Mouse (Mus musculus) bone marrow, adult 2 months (tissue): ENCODE results near the gene Ybey. TPM values are rescaled to one million over a fixed set of nuclear protein-coding genes. Genes with fewer than 3 reads are reported as not detected.

ENCODE experiments used
- H3K27ac ChIP-seq: fragments of 200-500 bp; 2 replicates; pipeline ENCODE4 v1.5.1; 2012; ENCODE audit warnings: low read depth, mild to moderate bottlenecking, control low read depth, inconsistent platforms, low read length; ENCODE audit not compliant: control insufficient read depth, poor library complexity, insufficient read depth
- H3K4me1 ChIP-seq: fragments of 200-500 bp; 2 replicates; pipeline ENCODE4 v1.6.1; 2011; ENCODE audit warnings: low read length; ENCODE audit not compliant: control insufficient read depth, insufficient read depth
- H3K4me3 ChIP-seq: fragments of 200-500 bp; replicated peaks from 2 replicates; pipeline ENCODE3; 2011; ENCODE audit warnings: mild to moderate bottlenecking, low read depth, low read length, control low read depth; ENCODE audit not compliant: control insufficient read depth
- CTCF ChIP-seq: fragments of 200-500 bp; IDR thresholded peaks from 2 replicates; pipeline ENCODE4 v1.5.1; 2011; ENCODE audit warnings: low read length, control low read depth; ENCODE audit not compliant: control insufficient read depth, insufficient read depth
- POLR2A ChIP-seq: fragments of 200-500 bp; IDR thresholded peaks from 2 replicates; pipeline ENCODE4 v1.6.1; 2011; ENCODE audit warnings: low read depth, mild to moderate bottlenecking, control low read depth, low read length, borderline replicate concordance; ENCODE audit not compliant: control insufficient read depth
- WGBS: fragments of 180-500 bp; shearing (Covaris S2); methylation state at CpG from one replicate; pipeline ENCODE4 v1.1.7; 2018; 5-methylcytosine and 5-hydroxymethylcytosine counted together
- polyA plus RNA-seq: library from polyadenylated mRNA; stranded (reverse); fragments of >200 nt; gene quantifications from 2 replicates; pipeline ENCODE4 v1.2.4, GENCODE M21; 2011; ENCODE audit warnings: low replicate concordance; ENCODE audit not compliant: missing spikeins, insufficient read depth, insufficient read length

Gene Ybey
- polyA plus RNA-seq, 1 experiment = 4.2 TPM

DNA sequence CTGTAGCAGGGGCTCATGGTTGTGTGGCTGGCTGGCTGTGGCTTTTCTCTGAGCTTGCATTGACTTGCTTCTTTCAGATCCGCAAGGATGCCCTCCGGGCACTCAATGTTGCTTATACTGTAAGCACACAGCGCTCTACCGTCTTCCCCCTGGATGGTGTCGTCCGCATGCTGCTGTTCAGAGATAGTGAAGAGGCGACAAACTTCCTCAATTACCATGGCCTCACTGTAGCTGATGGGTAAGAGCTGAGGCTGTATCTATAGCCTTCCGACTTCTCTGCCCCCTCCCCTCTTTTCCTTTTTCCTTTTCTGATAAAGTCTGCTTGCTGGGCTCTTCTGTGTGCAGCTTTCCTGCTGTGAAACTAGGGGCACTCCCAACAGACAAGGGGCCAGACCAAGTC lies 19.4 kb upstream of the Ybey start:
- H3K27ac ChIP-seq = no peak overlapping the region
- WGBS = 51% methylated on average over 8 of the region's 8 CpGs
- peaks cover 1% of the 10 kb centered on the region; the same call in 1 of the 2 replicates for H3K4me1 ChIP-seq
- H3K4me3 ChIP-seq = no peak overlapping the region
- TF ChIP-seq CTCF = no peak
- no peak for TF ChIP-seq POLR2A

GRCm38 (mm10) chr10:76486302-76486701 lies 17.4 kb upstream of the Ybey start:
- Histone ChIP-seq H3K4me1 (peaks cover 1% of the 10 kb centered on the region; the same call in 1 of the 2 replicates), H3K4me3 (no peak overlapping the region), H3K27ac (peak overlapping the region; percentile 19; the same call in 1 of the 2 replicates)
- TF ChIP-seq CTCF = no peak
- no peak for TF ChIP-seq POLR2A
- 32% methylated on average over 2 of the region's 2 CpGs for WGBS

DNA sequence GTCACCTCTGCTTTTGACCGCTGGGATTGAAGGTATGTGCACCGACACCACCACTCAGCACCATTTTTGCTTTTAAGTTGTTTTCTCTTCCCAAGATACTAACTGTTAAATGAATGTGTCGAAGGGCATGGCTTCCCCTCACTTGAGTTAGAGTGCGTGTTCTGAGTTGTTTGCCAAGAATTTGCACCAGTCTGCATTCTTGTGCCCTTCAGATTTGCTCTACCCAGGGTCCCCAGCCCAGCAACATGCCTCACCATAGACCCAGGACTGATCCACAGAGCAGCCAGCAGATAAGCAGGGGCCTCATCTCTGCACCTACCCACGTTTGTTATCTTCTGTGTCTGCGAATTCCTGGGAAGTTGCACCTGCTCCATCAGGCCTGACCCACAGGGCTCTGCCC lies 12.6 kb upstream of the Ybey start:
- WGBS = 88% methylated on average over 6 of the region's 6 CpGs
- Histone ChIP-seq H3K4me1 (peaks cover 1% of the 10 kb centered on the region; the same call in 1 of the 2 replicates), H3K4me3 (no peak overlapping the region), H3K27ac (no peak overlapping the region)
- TF ChIP-seq CTCF (no peak), POLR2A (no peak)

GRCm38 (mm10) chr10:76480851-76481250 lies 11.9 kb upstream of the Ybey start:
- TF ChIP-seq CTCF (no peak), POLR2A (no peak)
- 90% methylated on average over 13 of the region's 13 CpGs for WGBS
- no peak overlapping the region for H3K4me3 ChIP-seq
- no peaks in the 10 kb centered on the region for H3K4me1 ChIP-seq
- H3K27ac ChIP-seq = no peak overlapping the region

DNA sequence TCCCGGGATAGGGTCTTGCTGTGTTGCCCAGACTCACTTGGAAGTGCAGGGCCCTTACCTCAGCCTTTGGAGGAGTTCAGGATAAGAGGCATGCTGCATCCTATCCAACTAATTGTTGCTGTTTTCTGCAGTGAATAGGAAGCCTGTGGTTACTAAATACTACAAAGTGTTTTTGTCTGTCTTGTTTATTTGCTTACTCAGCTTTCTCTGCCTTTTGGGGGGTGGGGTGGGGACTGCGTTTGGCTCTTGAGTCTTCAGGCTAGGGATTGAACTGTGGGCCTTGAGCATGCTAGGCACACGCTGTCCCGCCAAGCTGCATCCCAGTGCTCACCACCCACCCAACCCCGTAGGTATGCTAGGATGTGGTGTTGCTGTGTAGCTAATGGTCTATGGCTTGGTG lies 4.8 kb upstream of the Ybey start:
- TF ChIP-seq CTCF = no peak
- no peak for TF ChIP-seq POLR2A
- WGBS = 94% methylated on average over 5 of the region's 5 CpGs
- no peak overlapping the region for H3K4me3 ChIP-seq
- no peak overlapping the region for H3K27ac ChIP-seq
- no peaks in the 10 kb centered on the region for H3K4me1 ChIP-seq

- H3K4me1 ChIP-seq = no peaks in the 10 kb centered on the region
- H3K4me3 ChIP-seq = no peak overlapping the region
- TF ChIP-seq CTCF (no peak), POLR2A (no peak)
- no peak overlapping the region for H3K27ac ChIP-seq
- 90% methylated on average over 6 of the region's 6 CpGs for WGBS
Observed at GRCm38 (mm10) chr10:76462721-76463120, 6.2 kb downstream of the Ybey start.

- WGBS = 85% methylated on average over 7 of the region's 7 CpGs
- Histone ChIP-seq H3K4me3 (no peak overlapping the region), H3K4me1 (no peaks in the 10 kb centered on the region), H3K27ac (no peak overlapping the region)
- TF ChIP-seq POLR2A (no peak), CTCF (no peak)
Observed at GRCm38 (mm10) chr10:76462312-76462711, 6.6 kb downstream of the Ybey start.

- H3K27ac ChIP-seq = no peak overlapping the region
- TF ChIP-seq POLR2A (no peak), CTCF (no peak)
- no peaks in the 10 kb centered on the region for H3K4me1 ChIP-seq
- no peak overlapping the region for H3K4me3 ChIP-seq
- WGBS = 89% methylated on average over 1 of the region's 1 CpGs
Observed at GRCm38 (mm10) chr10:76461255-76461654, 7.7 kb downstream of the Ybey start.

GRCm38 (mm10) chr10:76455289-76455688 lies 13.6 kb downstream of the Ybey start:
- 69% methylated on average over 5 of the region's 5 CpGs for WGBS
- TF ChIP-seq CTCF (peak; percentile 69), POLR2A (no peak)
- Histone ChIP-seq H3K27ac (no peak overlapping the region), H3K4me3 (no peak overlapping the region), H3K4me1 (no peaks in the 10 kb centered on the region)
